Mouse (Mus musculus) layer of hippocampus, adult 8-10 months (tissue): Measurements from ENCODE around the gene Jaml. TPM values are rescaled to one million over a fixed set of nuclear protein-coding genes. Genes with fewer than 3 reads are reported as not detected.

ENCODE experiments used
- DNase-seq, 2 experiments: peaks; one replicate each; pipeline ENCODE4 v3.0.0; 2022; ENCODE audit warnings: low spot score in 2 of 2
- total RNA-seq, 4 experiments: library from RNA; stranded (reverse); gene quantifications; 2 replicates each; pipeline ENCODE4 v1.2.4; 2022

The Jaml gene
- total RNA-seq, 4 experiments from 2014 or later = 0.55 to 1.3 (median 0.72) TPM

GRCm38 (mm10) chr9:45120567-45120966 is 41.6 kb downstream of the Jaml start:
- no peak for DNase-seq

- DNase-seq = no peak
Observed at GRCm38 (mm10) chr9:45121001-45121400, 42.0 kb downstream of the Jaml start.

- peak; percentile 69 to 72 for DNase-seq
Observed at GRCm38 (mm10) chr9:45121769-45122168, 42.8 kb downstream of the Jaml start.

DNA sequence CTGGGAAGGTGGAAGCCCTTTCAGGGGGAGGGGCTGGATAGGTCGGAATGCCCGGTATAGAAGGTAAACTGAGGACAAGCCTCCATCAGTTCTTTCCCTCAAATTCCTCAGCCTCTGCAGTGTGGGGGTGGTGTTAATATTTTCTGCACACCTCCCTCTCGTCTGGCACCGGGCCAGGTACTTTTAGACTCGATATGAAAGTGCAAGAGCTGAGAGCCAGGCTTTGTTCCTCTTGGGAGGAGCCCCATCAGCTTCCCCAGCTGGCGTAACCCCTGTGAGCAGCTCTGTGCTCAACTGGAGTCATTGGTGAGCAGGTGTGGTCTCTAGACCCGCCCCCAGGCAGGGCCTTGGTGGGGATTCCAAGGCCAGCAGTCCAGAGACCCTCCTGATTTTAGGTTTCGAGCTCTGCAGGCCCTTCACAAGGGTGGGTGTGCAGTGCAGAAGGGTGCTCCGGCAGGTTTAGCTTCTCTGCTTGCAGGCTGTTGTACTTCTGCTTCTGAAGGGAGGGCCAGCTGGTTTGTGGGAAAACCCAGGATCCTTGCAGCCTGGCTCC is 43.3 kb downstream of the Jaml start:
- peak; percentile 74 to 76 for DNase-seq

GRCm38 (mm10) chr9:45125211-45125610 is 46.2 kb downstream of the Jaml start:
- no peak for DNase-seq

DNA sequence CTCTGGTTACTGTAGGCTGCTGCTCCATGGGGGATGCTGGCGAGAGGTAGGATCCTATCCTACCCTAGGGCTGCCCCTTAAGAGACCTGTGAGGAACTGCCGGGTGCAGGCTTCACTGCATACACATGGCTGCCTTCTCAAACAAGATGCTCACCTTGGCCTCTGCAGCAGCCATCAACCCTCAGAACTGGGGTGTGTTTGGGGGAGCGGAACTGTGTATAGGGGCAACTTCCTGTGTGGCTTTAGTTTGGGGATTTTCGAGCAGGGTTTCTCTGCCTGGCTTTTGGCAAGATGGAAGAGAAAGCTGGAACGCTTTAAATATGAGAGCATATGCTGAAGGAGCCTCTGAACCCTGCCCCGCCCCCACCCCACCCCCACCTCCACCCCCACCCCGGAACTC is 48.0 kb downstream of the Jaml start:
- no peak for DNase-seq

GRCm38 (mm10) chr9:45130119-45130518 is 51.1 kb downstream of the Jaml start:
- DNase-seq = no peak

DNA sequence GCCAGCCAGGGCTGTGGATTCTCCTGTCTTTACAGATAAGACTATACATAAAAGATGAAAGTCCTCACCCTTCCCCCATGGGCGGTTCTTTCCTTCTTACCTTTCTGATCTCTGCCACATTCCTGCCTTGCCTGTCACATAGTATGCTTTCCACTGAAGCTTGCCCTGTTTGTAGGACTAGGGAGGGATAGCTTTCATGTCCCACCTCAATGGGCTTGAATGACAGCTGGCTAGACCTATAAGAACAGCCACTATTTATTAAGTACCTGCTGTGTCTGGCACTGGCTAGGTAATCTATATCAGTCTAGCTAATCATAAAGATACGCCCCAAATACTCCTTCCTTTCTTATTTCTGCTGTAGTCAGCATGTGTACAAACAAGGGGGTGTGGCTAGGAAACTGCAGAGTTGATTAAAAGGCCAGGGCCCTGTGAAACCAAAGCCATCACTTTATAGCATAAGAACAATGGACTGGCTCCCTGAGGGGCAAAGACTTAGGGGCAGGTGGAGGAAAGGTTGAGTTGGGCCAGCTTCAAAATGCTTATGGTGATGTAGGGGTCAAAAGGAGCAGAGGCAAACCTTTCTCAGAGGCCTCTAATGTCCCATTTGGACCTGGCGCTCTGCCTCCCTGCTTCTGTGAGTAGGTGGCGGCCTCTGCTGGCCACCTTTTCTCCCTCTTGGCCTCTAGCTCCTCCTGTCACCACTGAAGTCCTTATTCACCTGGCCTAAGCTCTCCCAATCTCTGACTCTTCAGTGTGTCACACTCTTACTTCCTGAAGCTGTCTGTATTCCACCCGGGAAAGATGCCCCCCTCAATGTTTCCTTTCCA is 54.7 kb downstream of the Jaml start:
- DNase-seq = no peak

DNA sequence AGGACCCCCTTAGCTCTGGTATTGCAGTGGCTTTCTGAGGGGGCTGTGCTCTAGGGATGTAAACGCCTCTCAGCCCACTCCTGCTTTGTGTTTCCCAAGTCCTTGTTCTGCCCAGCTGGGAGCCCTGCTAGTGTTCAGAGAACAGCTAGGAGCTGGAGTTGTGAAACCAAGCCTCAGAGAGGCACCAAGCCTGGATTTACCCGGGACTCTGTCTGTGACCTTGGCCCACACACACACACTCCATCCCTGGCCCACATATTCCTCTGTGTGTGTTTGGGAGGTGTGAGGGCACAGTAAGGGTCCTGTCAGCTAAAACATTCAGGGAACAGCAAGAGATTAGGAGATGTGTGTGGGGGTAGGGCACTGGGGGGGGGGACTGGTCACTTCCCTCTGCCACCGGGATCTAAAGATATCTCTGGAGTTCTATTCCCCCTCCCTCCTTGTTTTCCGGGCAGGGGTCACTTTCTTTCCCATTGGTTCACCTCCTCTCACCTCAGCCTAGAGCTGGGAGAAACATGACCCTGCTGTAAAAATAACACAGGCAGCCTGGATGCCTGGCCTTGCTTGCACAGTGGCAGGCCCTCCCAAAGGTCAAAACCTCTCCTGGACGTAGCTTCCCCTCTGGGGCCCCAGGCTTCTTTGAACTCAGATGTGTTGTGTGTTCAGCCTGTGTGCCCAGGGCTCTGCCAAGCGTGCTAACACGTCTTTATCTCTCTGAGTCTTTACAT is 57.6 kb downstream of the Jaml start:
- no peak for DNase-seq

DNA sequence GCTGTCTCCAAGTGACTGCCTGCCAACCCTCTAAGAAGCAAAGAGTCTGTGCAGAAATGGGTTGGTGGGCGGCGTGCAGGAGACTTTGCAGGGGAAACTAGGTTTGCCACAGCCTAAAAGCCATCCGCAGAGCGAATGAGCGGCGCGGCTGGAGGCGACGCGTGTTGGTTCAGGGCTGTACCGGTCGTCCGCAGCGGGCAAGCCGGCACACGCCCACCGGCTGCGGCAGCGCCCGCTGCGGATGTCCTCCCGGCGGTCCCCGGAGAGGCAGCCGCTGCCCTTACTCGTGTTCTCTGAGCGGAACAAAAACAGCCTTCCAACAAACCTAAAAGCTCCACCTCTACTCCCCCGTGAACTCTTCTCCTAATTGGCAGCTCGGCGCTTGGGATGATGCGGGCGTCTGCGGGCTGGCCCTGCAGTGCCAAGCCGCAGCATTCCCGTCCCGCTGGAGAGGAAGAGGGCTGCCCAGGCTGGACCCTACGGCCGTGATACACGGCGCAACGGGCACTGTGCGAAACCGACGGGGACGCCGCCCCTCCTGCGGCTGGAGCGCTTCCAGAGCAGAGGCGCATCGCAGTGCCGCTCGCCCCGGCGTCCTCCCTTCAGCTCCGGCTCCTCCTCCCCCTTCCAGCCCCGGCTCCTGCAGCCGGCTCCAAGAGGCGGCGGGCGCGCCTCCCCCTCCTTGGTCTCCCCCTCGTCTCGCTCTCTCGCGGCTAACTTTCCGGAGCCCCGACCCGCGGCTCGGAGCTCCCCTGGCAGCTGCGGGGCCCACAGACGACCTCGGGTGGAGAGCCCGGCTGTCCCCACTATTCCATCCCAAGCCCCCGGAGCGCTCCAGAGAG is 59.4 kb downstream of the Jaml start, which contains the start of gene Scn4b:
Scn4b (plus strand) TSS at position 205 of the 842 bp plus-strand sequence.
- DNase-seq = no peak

GRCm38 (mm10) chr9:45139082-45139481 is 60.1 kb downstream of the Jaml start:
- DNase-seq = no peak

DNA sequence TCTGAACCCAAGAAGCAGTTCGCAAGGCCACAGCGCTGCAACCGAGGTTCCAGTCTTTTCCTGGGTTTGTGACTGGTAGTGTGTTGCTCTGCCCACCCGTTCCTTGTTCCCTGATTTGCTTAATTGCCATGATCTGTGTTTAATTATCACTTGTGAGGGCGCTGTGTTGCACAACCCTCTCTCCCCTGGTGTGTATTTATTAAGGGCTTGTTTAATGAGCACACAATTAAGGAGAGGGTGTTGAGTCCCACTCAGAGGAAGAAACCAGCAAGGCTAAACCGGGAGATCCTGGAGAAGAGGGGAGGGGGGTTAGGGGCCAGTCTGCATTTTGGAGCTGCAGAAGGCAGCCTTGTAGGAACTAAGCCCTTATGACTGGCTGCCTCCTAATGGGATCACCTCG is 62.0 kb downstream of the Jaml start:
- DNase-seq = no peak

DNA sequence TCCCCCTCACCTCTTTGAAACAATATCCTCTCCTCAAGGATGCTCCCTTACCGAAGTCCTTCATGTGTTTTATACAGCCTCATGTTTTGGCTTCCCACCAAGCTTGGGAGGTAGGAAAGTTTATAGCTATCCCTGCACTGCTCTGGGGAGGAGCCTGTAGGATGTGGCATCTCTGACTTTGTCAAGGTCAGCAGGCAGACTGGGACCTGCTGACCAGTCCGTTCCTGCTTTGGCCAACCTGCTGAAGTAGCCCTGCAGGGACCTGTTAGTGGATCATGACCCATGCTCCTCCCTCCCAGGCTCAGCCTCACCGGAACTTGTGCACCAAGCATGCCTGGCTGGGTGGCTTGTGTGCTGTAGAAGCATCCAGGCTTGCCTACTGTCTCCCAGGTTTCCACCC is 63.7 kb downstream of the Jaml start:
- no peak for DNase-seq

DNA sequence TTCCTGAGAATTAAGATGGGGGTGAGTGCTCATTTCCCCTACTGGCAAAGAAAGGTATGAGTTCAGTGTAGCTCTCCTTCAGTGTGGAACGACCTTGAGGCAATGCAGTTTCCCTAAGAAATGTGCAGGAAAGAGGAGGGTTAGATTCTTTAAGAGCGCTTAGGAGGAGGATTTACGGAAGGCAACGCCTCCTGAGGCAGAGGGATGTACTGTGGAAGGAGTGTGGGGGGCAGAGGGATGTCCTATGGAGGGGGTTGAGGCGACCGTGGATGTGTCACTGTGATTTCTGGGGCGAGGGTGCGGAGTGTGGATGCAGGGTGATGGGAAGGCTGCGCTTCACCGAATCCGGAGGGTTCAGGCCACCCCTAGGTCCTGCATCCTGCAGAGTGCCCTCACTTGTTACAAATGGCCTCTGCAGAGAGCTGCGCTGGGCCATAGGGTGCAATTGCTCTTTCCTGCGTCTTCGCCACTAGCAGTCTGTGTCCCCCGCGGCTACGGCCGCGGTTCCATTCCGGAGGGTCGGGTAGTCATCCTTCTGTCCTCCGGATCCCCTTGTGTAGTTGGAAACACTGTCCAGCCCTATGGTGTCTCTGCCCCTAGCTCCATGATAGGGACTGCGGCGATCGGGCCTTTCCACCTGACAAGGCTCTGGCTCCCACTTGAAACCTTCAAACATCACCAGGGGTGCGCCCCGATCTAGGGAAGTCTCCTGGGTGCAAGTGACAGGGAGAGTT is 66.7 kb downstream of the Jaml start:
- DNase-seq = peak in 1 of 2 experiments; percentile 31

GRCm38 (mm10) chr9:45146267-45146597 is 67.2 kb downstream of the Jaml start:
- DNase-seq = peak; percentile 54 to 79

GRCm38 (mm10) chr9:45150933-45151332 is 72.0 kb downstream of the Jaml start:
- DNase-seq = no peak

DNA sequence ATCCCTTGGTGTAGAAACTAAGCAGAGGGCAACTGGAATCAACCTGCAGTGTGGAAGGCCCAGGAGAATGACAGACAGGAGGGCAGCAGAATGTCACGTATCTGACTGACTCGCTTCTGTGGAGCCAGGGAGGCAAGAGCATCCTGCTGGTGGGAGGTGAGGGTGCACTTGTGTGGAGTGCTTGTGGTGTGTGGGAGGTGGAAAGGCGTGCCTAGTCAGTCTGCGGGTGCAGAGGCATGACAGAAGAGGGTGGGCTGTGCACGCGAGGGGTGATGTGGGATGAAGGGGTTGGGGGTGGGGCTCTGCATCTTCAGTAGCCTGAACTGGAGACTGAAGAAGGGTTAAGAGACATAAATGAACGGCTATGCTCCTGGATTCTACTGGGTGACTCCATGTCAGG is 74.4 kb downstream of the Jaml start:
- no peak for DNase-seq
